In the genomic region with DNA sequence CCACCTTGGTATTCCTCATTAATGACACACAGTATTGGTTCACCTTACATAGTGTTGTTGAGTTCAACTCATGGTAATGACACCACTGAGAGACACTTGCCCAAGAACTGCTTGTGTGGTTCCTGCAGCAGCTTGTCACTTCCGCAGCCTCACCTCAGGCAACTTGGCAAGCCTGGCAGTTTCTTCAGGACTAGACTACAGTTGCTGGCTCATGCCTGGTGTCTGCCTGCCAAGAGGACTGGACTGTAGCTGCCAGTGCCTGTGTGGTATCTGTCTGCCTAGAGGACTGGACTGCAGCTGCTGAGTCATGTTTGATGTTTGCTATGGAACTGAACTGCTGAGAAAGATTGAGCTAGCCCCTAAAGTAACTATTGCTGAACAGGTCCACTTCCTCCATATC, we compare ENCODE assay signal across 8 mouse cellular contexts. TPM values are rescaled to one million over a fixed set of nuclear protein-coding genes. Genes with fewer than 3 reads are reported as not detected.
DNase-seq lines count a peak whose midpoint lies in the region; ATAC-seq lines count a peak whose summit lies in the region.

No protein-coding gene starts in this region.

- H3K27ac ChIP-seq in kidney, embryonic 15.5 days = no peak overlapping the region

- no peaks in the 10 kb centered on the region for H3K36me3 ChIP-seq in kidney, embryonic 15.5 days

- H3K9me3 ChIP-seq in kidney, embryonic 15.5 days (replicated peaks) = no peaks in the 10 kb centered on the region

- no peaks in the 10 kb centered on the region for H3K27me3 ChIP-seq in kidney, embryonic 15.5 days

- no peak overlapping the region for H3K4me3 ChIP-seq in kidney, embryonic 15.5 days (replicated peaks)

- intact Hi-C loops in heart, postnatal 14 days (cut with DNase I) = no loop called here

- ATAC-seq in kidney, embryonic 15.5 days (replicated peaks; ENCODE audit: low FRiP score) = no peak

- no peaks in the 10 kb centered on the region for H3K4me1 ChIP-seq in kidney, embryonic 15.5 days

- H3K9ac ChIP-seq in kidney, embryonic 15.5 days = no peak overlapping the region

- 88% methylated on average over 1 of the region's 1 CpGs for WGBS in kidney, embryonic 15.5 days

- no peak overlapping the region for H3K4me2 ChIP-seq in kidney, embryonic 15.5 days

- peak; percentile 61 for DNase-seq in adrenal gland, adult 2 months
- no peak for DNase-seq in adrenal gland, postnatal 4 days (ENCODE audit: low spot score in 2 of 2)
- DNase-seq in kidney, adult 8-10 months = peak; percentile 60 to 62
- DNase-seq in adrenal gland, postnatal 36 days = peak; percentile 38 to 50
- DNase-seq in heart, postnatal 14 days = peak; percentile 32 to 62
- no peak for DNase-seq in testis, postnatal 10 days (ENCODE audit: low spot score)
- DNase-seq in layer of hippocampus, postnatal 25 days (ENCODE audit: extremely low spot score in 1 of 2, low spot score in 1 of 2) = no peak

RNA-seq across cellular contexts. Expression of a gene that starts 18.3 kb away (rescaled TPM):
- 10 to 100 TPM; 38.5 to 88.4 TPM for total RNA-seq in adrenal gland, adult 2 months (2021)
- 15.6 and 17.5 TPM in 2 replicates for polyA plus RNA-seq in adrenal gland, adult 2 months (2012; rRNA removed)
- total RNA-seq in adrenal gland, postnatal 4 days (2021) = 10 to 100 TPM; 58.7 to 63.1 TPM
- polyA plus RNA-seq in kidney, embryonic 15.5 days (2015; fragmentation: Nextera tagmentation; extraction: Ambion mirVana) = 122 and 130 TPM in 2 replicates
- total RNA-seq in adrenal gland, postnatal 36 days (2021) = 100 to 1,000 TPM in 1 of 2 experiments, 10 to 100 TPM in 1; 53.4 to 103 TPM
- 10 to 100 TPM; 30.9 to 42.3 TPM for total RNA-seq in heart, postnatal 14 days (2021)
- 10 to 100 TPM; 73.6 to 78.1 TPM for total RNA-seq in layer of hippocampus, postnatal 25 days (2021)

RNA-seq across cellular contexts. Expression of a gene that starts 37.0 kb away (rescaled TPM):
- 10 to 100 TPM; 12.9 to 18.8 TPM for total RNA-seq in adrenal gland, adult 2 months (2021)
- 3.1 and 3.4 TPM in 2 replicates for polyA plus RNA-seq in adrenal gland, adult 2 months (2012; rRNA removed)
- total RNA-seq in adrenal gland, postnatal 4 days (2021) = 10 to 100 TPM in 1 of 2 experiments, 1 to 10 TPM in 1; 9.2 to 10.2 TPM
- 11.4 and 12.8 TPM in 2 replicates for polyA plus RNA-seq in kidney, embryonic 15.5 days (2015; fragmentation: Nextera tagmentation; extraction: Ambion mirVana)
- total RNA-seq in adrenal gland, postnatal 36 days (2021) = 10 to 100 TPM; 16.1 to 17.4 TPM
- 1 to 10 TPM; 4.2 to 4.3 TPM for total RNA-seq in heart, postnatal 14 days (2021)
- total RNA-seq in layer of hippocampus, postnatal 25 days (2021) = 10 to 100 TPM in 1 of 2 experiments, 1 to 10 TPM in 1; 9.7 to 11.4 TPM

Comparison
In these comparisons a context has a peak if more than half of its experiments do, and no peak if none do; other contexts are left out.
1. DNase-seq: peak in adrenal gland, adult 2 months (single experiment), kidney, adult 8-10 months (2 of 2), adrenal gland, postnatal 36 days (2 of 2) and heart, postnatal 14 days (2 of 2); none in adrenal gland, postnatal 4 days (0 of 2), testis, postnatal 10 days (single experiment) and layer of hippocampus, postnatal 25 days (0 of 2).